ENCODE assay signal across 8 mouse cellular contexts in the genomic region with DNA sequence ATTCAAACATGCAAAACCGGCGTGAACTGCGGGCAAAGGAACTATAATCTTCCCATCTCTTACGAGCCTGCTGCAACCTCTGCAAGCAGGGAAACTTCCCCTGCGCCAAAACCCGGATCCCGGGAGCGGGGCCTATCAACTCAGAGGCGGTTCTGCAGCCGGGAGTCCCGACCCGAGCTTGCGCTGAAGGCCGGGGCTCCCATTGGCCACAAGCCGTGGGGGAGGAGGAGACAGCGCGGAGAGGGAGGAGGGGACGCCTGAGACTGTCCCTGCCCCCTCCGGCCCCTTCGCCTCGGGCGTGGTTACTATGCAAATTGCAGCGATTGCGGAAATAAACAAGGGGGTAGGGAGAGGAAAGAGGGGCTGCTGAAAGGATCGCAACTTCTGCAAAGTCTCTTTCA. TPM values are rescaled to one million over a fixed set of nuclear protein-coding genes. Genes with fewer than 3 reads are reported as not detected.
DNase-seq lines count a peak whose midpoint lies in the region; ATAC-seq and TF ChIP-seq lines count a peak whose summit lies in the region.

No protein-coding gene starts in this region.

- H3ac ChIP-seq in myocyte (ENCODE audit: control insufficient read depth, insufficient read length) = no peak overlapping the region

- H3K9ac ChIP-seq in heart, embryonic 12.5 days = peak overlapping the region; percentile 66
- H3K9ac ChIP-seq in kidney, postnatal 0 days (ENCODE audit: low read depth, low read length) = peak overlapping the region; percentile 50; the same call in 1 of the 2 replicates
- H3K9ac ChIP-seq in liver, embryonic 11.5 days (ENCODE audit: low read depth, low read length) = peak overlapping the region; percentile 43

- H3K4me3 ChIP-seq in erythroblast, embryonic 14.5 days (replicated peaks) = peak overlapping the region; percentile 66
- peak overlapping the region; percentile 49 for H3K4me3 ChIP-seq in heart, embryonic 12.5 days
- peak overlapping the region; percentile 33 for H3K4me3 ChIP-seq in kidney, postnatal 0 days (replicated peaks; ENCODE audit: low read depth, low read length)
- peak overlapping the region; percentile 60 for H3K4me3 ChIP-seq in liver, embryonic 11.5 days (ENCODE audit: low read depth, low read length)
- H3K4me3 ChIP-seq in myocyte = peak overlapping the region; percentile 42

- peak overlapping the region; percentile 99 for H3K27ac ChIP-seq in heart, embryonic 12.5 days (ENCODE audit: poor library complexity, severe bottlenecking)
- peak overlapping the region; percentile 92 for H3K27ac ChIP-seq in kidney, postnatal 0 days
- H3K27ac ChIP-seq in liver, embryonic 11.5 days (ENCODE audit: low read depth, low read length) = peak overlapping the region; percentile 70

- 0% methylated on average over 25 of the region's 25 CpGs for WGBS in heart, embryonic 12.5 days
- WGBS in kidney, postnatal 0 days = under 1% methylated on average over 25 of the region's 25 CpGs
- 0% methylated on average over 25 of the region's 25 CpGs for WGBS in liver, embryonic 11.5 days

- TF ChIP-seq POLR2A in myocyte (IDR thresholded peaks at IDR 0.05; ENCODE audit: insufficient read length, low read depth) = peak; percentile 29

- H3K79me2 ChIP-seq in myocyte (ENCODE audit: control insufficient read depth, insufficient read depth) = no peaks in the 10 kb centered on the region

- ATAC-seq in heart, embryonic 12.5 days (ENCODE audit: insufficient number of reproducible peaks, low FRiP score) = peak; percentile 96
- ATAC-seq in kidney, postnatal 0 days (replicated peaks; ENCODE audit: low FRiP score, low read depth) = peak; percentile 97
- ATAC-seq in liver, embryonic 11.5 days (replicated peaks; ENCODE audit: low FRiP score) = peak; percentile 96

- H3K4me2 ChIP-seq in heart, embryonic 12.5 days = peak overlapping the region; percentile 73
- peak overlapping the region; percentile 70 for H3K4me2 ChIP-seq in kidney, postnatal 0 days (ENCODE audit: low read length)
- peak overlapping the region; percentile 89 for H3K4me2 ChIP-seq in liver, embryonic 11.5 days
- peak overlapping the region; percentile 89 for H3K4me2 ChIP-seq in myocyte (ENCODE audit: low read depth)

- peaks cover 11% of the 10 kb centered on the region for H3K4me1 ChIP-seq in erythroblast, embryonic 14.5 days (ENCODE audit: control insufficient read depth)
- H3K4me1 ChIP-seq in heart, embryonic 12.5 days (replicated peaks) = peaks cover 15% of the 10 kb centered on the region
- H3K4me1 ChIP-seq in kidney, postnatal 0 days (replicated peaks; ENCODE audit: insufficient read depth, low read length) = no peaks in the 10 kb centered on the region; the same call in 1 of the 2 replicates
- peaks cover 10% of the 10 kb centered on the region for H3K4me1 ChIP-seq in liver, embryonic 11.5 days (replicated peaks; ENCODE audit: control insufficient read depth, insufficient read depth, low read length)

- H3K9me3 ChIP-seq in erythroblast, embryonic 14.5 days (ENCODE audit: control insufficient read depth, low read length) = no peaks in the 10 kb centered on the region
- H3K9me3 ChIP-seq in heart, embryonic 12.5 days (replicated peaks) = no peaks in the 10 kb centered on the region
- H3K9me3 ChIP-seq in kidney, postnatal 0 days (replicated peaks; ENCODE audit: low read length) = no peaks in the 10 kb centered on the region
- no peaks in the 10 kb centered on the region for H3K9me3 ChIP-seq in liver, embryonic 11.5 days (ENCODE audit: control insufficient read depth, low read length)

- peaks cover 37% of the 10 kb centered on the region for H3K27me3 ChIP-seq in erythroblast, embryonic 14.5 days (ENCODE audit: control insufficient read depth)
- no peaks in the 10 kb centered on the region for H3K27me3 ChIP-seq in heart, embryonic 12.5 days (replicated peaks)
- H3K27me3 ChIP-seq in kidney, postnatal 0 days (ENCODE audit: insufficient read depth, low read length) = no peaks in the 10 kb centered on the region
- H3K27me3 ChIP-seq in liver, embryonic 11.5 days (replicated peaks; ENCODE audit: control insufficient read depth, insufficient read depth, low read length) = peaks cover 34% of the 10 kb centered on the region
- peaks cover 6% of the 10 kb centered on the region for H3K27me3 ChIP-seq in myocyte (ENCODE audit: control insufficient read depth, insufficient read depth, insufficient read length)

- peak; percentile 97 for DNase-seq in CD4-positive helper T cell, adult 2 months (ENCODE audit: low read depth, low spot score)
- DNase-seq in brain, embryonic 18.5 days (ENCODE audit: low read depth, low spot score) = peak; percentile 90
- DNase-seq in kidney, postnatal 0 days (ENCODE audit: low spot score) = peak; percentile 99
- DNase-seq in liver, embryonic 11.5 days (ENCODE audit: low spot score) = peak; percentile 91
- peak; percentile 91 to 93 for DNase-seq in spleen, postnatal 4 days (ENCODE audit: low spot score in 2 of 2)

- H3K36me3 ChIP-seq in erythroblast, embryonic 14.5 days (ENCODE audit: control insufficient read depth) = no peaks in the 10 kb centered on the region
- no peaks in the 10 kb centered on the region for H3K36me3 ChIP-seq in heart, embryonic 12.5 days
- no peaks in the 10 kb centered on the region for H3K36me3 ChIP-seq in kidney, postnatal 0 days (ENCODE audit: insufficient read depth, low read length)
- H3K36me3 ChIP-seq in liver, embryonic 11.5 days (ENCODE audit: control insufficient read depth, insufficient read depth, low read length) = no peaks in the 10 kb centered on the region
- no peaks in the 10 kb centered on the region for H3K36me3 ChIP-seq in myocyte (ENCODE audit: control insufficient read depth, insufficient read depth)

- TF ChIP-seq CTCF in kidney, postnatal 0 days (IDR thresholded peaks at IDR 0.05; ENCODE audit: low read depth) = no peak

TF ChIP-seq in myocyte, 11 proteins besides CTCF, POLR2A, EP300 and RAD21:
- no peak for TF ChIP-seq E2F4 (IDR thresholded peaks at IDR 0.05; ENCODE audit: insufficient read depth)
- TF ChIP-seq USF1 (IDR thresholded peaks at IDR 0.05; ENCODE audit: low read depth) = no peak
- TF ChIP-seq MYOD1 (IDR thresholded peaks at IDR 0.05; ENCODE audit: control insufficient read depth in 1 of 3, insufficient read length in 2 of 3, low read depth in 2 of 3) = no peak
- no peak for TF ChIP-seq SRF (IDR thresholded peaks at IDR 0.05; ENCODE audit: control insufficient read depth, insufficient read length, low read depth)
- TF ChIP-seq TCF3 (IDR thresholded peaks at IDR 0.05; ENCODE audit: insufficient read length, low read depth) = no peak
- no peak for TF ChIP-seq REST (IDR thresholded peaks at IDR 0.05; ENCODE audit: insufficient read depth, insufficient read length)
- TF ChIP-seq TCF12 (IDR thresholded peaks at IDR 0.05; ENCODE audit: insufficient read depth, poor library complexity, severe bottlenecking) = no peak
- TF ChIP-seq POLR2AphosphoS2 (IDR thresholded peaks at IDR 0.05; ENCODE audit: insufficient read length, low read depth) = no peak

RNA-seq across cellular contexts. Expression of gene Nfia, which starts 0.5 kb away (rescaled TPM):
- 0.01 and 0.08 TPM in 2 replicates for polyA plus RNA-seq in erythroblast, embryonic 14.5 days (2012)
- polyA plus RNA-seq in heart, embryonic 12.5 days (2016; fragmentation: Nextera tagmentation; extraction: Ambion mirVana) = 37.5 and 42.0 TPM in 2 replicates
- polyA plus RNA-seq in kidney, postnatal 0 days (2015; fragmentation: Nextera tagmentation; extraction: Ambion mirVana) = 25.9 and 29.1 TPM in 2 replicates
- polyA plus RNA-seq in liver, embryonic 11.5 days (2014; fragmentation: Nextera tagmentation; extraction: Ambion mirVana) = 8.7 and 11.3 TPM in 2 replicates
- polyA plus RNA-seq in myocyte (2012; fragmentation: generic; extraction: Trizol) = 0.25 TPM

RNA-seq across cellular contexts. Expression of gene E130114P18Rik, which starts 5.8 kb away (rescaled TPM):
- not detected in 2 replicates for polyA plus RNA-seq in erythroblast, embryonic 14.5 days (2012)
- 0.50 and 0.74 TPM in 2 replicates for polyA plus RNA-seq in heart, embryonic 12.5 days (2016; fragmentation: Nextera tagmentation; extraction: Ambion mirVana)
- 0.38 and 0.71 TPM in 2 replicates for polyA plus RNA-seq in kidney, postnatal 0 days (2015; fragmentation: Nextera tagmentation; extraction: Ambion mirVana)
- 0.60 and 0.68 TPM in 2 replicates for polyA plus RNA-seq in liver, embryonic 11.5 days (2014; fragmentation: Nextera tagmentation; extraction: Ambion mirVana)
- not detected for polyA plus RNA-seq in myocyte (2012; fragmentation: generic; extraction: Trizol)

Comparison
In these comparisons a context has a peak if more than half of its experiments do, and no peak if none do; other contexts are left out.
1. Peak in every context shown above with its lines: DNase-seq, ATAC-seq, H3K4me3 ChIP-seq and H3K27ac ChIP-seq.